Mouse (Mus musculus) T-helper 2 cell (primary cell): ENCODE data around the gene Tfeb.

ENCODE experiments used
- in situ Hi-C: fragments of 300-600 bp; cut with MboI, MseI; formaldehyde crosslinking; loops from one replicate; pipeline ENCODE4 v1.15.1; 2025; ENCODE audit warnings: high pct_unique_total_duplicates

Tfeb gene

DNA sequence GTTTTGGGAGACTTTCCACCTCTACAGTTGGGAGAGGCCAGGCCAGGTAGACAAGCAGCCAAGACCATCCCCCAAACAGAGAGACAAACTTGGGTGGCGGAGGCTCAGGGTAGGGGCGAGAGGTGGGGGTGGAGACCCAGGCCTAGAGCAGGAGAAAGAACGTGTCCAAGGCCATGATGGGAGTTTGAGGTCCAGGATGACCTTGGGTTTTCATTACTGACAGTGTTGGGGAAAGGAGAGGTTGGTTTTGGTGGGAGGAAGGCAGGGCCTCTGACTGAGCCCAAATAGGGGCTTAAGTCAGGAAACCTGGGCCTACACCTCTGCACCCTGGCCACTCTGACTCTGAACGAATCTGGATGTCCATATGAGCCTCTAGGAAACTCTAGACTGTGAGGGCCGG lies 94.9 kb downstream of the Tfeb start:
- in situ Hi-C loops, result no loop called here

DNA sequence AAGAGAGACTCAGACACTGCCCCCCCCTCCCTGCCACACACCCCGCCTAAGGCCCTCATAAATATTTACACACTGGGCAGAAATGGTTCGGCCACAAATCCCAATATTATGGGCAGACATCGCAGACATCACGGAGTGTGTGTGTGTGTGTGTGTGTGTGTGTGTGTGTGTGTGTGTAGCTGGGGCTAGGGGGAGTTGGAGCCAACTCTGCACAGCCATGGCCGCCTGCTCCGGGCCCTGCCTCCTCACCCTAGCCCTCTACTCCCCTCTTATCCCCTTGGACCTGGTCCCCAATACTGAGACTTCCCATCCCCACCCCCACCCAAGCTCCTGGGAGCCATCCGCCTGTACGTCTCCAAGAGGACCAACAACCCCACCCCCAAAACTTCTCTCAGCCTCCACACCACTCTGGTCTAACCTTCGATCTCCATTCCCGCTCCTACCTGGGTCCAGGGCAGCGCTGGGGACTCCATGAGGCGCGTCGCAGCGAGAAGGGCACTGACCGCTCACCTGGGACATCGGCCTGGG lies 95.7 kb downstream of the Tfeb start:
- in situ Hi-C loops, result no loop called here

DNA sequence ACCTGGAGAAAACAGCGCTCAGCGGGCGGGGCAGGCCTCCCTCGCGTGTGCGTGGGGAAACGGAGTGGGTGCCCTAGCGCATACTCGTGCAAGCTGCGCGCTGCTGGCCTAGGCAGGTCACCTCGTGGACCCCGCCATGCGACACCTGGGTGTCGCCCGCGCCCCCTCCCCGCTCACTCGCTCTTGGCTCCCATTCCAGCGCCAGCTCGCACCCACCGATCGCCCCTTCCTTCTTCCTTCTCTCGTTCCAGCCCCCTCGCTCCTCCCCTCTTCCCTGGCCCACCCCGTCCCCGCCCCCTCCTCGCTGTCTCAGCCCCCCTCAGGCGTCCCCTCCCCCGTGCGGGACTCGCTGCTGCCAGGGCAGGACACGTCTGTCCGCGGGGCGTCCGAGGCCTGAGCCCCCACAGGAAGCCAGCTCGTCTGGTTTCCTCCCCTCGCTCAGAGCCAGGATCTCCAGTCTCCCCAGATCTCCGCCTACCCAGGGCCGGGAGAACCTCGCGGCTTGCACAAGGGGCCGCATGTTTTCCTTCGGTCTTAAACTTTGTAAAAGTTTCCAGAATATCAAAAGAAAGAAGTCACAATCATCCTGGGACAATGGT lies 96.3 kb downstream of the Tfeb start:
- in situ Hi-C loops, result no loop called here

DNA sequence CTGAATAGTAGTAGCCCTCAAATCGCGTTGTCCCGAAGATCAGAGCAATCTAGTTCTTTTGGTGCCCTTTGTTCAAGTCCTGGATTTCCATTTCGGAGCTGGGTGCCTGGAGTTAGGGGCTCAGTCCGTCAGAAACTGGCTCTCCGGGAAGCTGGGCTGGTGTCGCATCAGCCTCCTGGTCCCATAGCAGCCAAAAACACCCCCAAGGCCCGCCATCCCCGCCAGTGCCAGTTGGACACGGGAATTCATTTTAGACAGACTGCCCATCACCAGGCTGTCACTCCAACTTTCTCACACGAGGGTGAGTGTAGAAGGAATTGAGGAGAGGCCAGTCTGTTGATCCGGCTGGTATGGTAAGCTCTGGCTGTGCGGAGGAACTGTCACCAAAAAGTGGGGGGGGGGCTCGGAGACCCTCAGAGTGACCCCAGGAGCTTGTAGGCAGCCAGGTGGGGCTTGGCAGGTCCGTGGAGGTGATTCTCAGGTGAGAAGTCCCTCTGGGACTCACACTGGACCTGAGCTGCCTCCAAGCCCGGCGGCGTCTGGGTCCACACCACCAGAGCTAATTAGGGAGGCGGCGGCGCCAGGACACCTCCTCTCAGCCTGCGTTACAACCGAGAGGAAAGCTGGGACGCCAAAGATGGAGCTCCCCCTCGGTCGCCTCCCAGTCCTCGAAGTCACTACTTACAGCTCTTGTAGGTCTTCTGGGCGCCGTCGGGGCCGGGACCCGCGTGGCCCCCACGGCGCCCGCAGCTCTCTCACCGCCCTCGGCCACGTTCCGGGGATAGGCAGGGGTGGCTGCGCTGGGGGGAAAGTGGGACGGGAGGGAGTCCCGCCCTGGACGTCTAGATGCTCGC lies 97.0 kb downstream of the Tfeb start:
- in situ Hi-C loops, result no loop called here

DNA sequence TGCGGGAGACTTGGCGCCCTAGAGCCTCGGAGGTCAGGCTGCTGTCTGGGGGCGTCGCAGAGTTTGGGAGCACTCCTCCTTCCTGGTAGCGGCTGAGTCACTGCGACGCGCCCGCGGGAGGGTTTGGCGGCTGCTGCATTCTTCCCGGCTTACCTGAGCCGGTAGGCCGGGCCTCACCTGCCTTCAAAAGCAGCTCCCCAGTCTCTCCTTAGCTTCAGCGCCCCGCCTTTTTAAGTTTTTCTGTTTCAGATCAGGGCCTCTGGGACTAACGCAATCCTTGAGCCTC lies 97.6 kb downstream of the Tfeb start, which contains the start of gene Mdfi:
TSS of gene Mdfi (minus strand) at position 210 of the 286 bp plus-strand sequence.
- in situ Hi-C loops, result no loop called here

DNA sequence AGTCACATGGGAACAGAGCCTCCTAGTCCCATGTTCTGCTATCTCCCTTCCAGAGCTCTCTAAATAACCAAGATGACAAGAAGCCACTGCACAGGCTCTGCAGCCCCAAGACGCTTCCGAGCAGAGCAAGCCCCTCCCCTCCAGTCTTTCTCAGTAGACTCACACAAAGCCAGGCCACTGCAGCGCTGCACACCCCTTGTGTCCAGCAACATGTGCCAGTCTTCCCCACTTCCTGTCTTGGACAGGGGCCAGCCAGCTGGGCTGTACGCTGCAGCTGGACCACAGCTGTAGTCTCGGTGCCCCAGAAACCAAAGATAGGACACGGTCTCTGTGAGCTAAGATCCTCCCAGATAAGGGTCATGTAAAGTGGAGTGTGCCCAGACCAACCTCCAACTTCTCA lies 101.0 kb downstream of the Tfeb start:
- in situ Hi-C loops, result no loop called here

DNA sequence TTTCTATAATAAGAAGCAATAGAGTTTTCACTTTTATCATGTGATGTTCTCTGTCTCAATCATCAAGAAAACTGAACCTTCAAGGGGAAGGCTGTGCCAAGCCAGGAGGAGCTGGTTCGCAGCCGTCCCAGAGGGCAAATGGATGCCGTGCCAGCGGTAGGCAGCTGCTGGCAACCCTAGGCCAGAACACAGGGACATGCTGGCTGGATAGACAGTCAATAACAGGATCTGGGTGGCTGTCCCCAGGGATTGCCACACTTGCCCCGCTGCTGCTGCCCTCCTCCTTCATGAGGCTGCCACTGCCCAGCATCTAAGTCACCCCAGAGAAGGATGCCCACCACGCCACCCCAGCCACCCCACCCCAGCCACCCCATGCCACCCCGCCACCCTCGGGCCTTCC lies 104.7 kb downstream of the Tfeb start:
- in situ Hi-C loops, result no loop called here
